Mouse (Mus musculus) megakaryocyte, embryonic 14.5 days (primary cell): ENCODE data around the gene Msrb1. TPM values are rescaled to one million over a fixed set of nuclear protein-coding genes. Genes with fewer than 3 reads are reported as not detected.

Source experiments
- H3K27me3 ChIP-seq: replicated peaks from 2 replicates; pipeline ENCODE3; 2012; ENCODE audit warnings: inconsistent platforms
- H3K36me3 ChIP-seq: replicated peaks from 2 replicates; pipeline ENCODE3; 2012; ENCODE audit warnings: low read length, inconsistent platforms, mixed read lengths
- H3K4me1 ChIP-seq: 2 replicates; pipeline ENCODE4 v1.6.1; 2012; ENCODE audit warnings: inconsistent platforms
- H3K4me3 ChIP-seq: replicated peaks from 2 replicates; pipeline ENCODE3; 2012; ENCODE audit warnings: moderate library complexity, mild to moderate bottlenecking, inconsistent platforms
- H3K9me3 ChIP-seq: 2 replicates; pipeline ENCODE4 v1.6.1; 2012; ENCODE audit warnings: inconsistent platforms
- FLI1 ChIP-seq: IDR thresholded peaks from 2 replicates; pipeline ENCODE4 v1.6.1; 2012; ENCODE audit warnings: low read length, inconsistent platforms, mixed read lengths
- GATA1 ChIP-seq: IDR thresholded peaks from 3 replicates; pipeline ENCODE4 v1.6.1; 2012; ENCODE audit warnings: mixed read lengths, low read length, inconsistent platforms, borderline replicate concordance
- polyA plus RNA-seq: library from polyadenylated mRNA; stranded (reverse); fragments of >175 nt; gene quantifications from 2 replicates; pipeline ENCODE4 v1.2.3, GENCODE M21; 2012; ENCODE audit warnings: low replicate concordance; ENCODE audit not compliant: insufficient read depth

Gene Msrb1
- polyA plus RNA-seq, 1 experiment: 40.5 TPM

- H3K36me3 ChIP-seq: no peaks in the 10 kb centered on the region
- peaks cover 55% of the 10 kb centered on the region for H3K4me1 ChIP-seq
- peaks cover 80% of the 10 kb centered on the region for H3K27me3 ChIP-seq
- no peak for TF ChIP-seq GATA1
- no peak for TF ChIP-seq FLI1
- H3K4me3 ChIP-seq: peak overlapping the region; percentile 56
- H3K9me3 ChIP-seq: no peaks in the 10 kb centered on the region
Measured at GRCm38 (mm10) chr17:24765016-24765905, 28.8 kb downstream of the Msrb1 start.

- Histone ChIP-seq H3K4me3 (no peak overlapping the region), H3K4me1 (peaks cover 55% of the 10 kb centered on the region), H3K36me3 (no peaks in the 10 kb centered on the region), H3K9me3 (no peaks in the 10 kb centered on the region), H3K27me3 (peaks cover 69% of the 10 kb centered on the region)
- no peak for TF ChIP-seq FLI1
- no peak for TF ChIP-seq GATA1
Measured at GRCm38 (mm10) chr17:24766266-24766875, 29.9 kb downstream of the Msrb1 start.

- Histone ChIP-seq H3K4me3 (no peak overlapping the region), H3K4me1 (peaks cover 44% of the 10 kb centered on the region), H3K27me3 (peaks cover 61% of the 10 kb centered on the region), H3K9me3 (peaks cover 4% of the 10 kb centered on the region; the same call in 1 of the 2 replicates), H3K36me3 (no peaks in the 10 kb centered on the region)
- TF ChIP-seq GATA1 (no peak), FLI1 (no peak)
Measured at GRCm38 (mm10) chr17:24769146-24769545, 32.7 kb downstream of the Msrb1 start.

- peaks cover 16% of the 10 kb centered on the region for H3K4me1 ChIP-seq
- no peak for TF ChIP-seq FLI1
- TF ChIP-seq GATA1: no peak
Measured at GRCm38 (mm10) chr17:24773241-24773640, 36.8 kb downstream of the Msrb1 start.

GRCm38 (mm10) chr17:24775173-24775572 lies 38.7 kb downstream of the Msrb1 start:
- Histone ChIP-seq H3K4me3 (no peak overlapping the region), H3K36me3 (no peaks in the 10 kb centered on the region), H3K27me3 (peaks cover 28% of the 10 kb centered on the region), H3K4me1 (peaks cover 8% of the 10 kb centered on the region), H3K9me3 (peaks cover 4% of the 10 kb centered on the region; the same call in 1 of the 2 replicates)
- no peak for TF ChIP-seq GATA1

More at GRCm38 (mm10) chr17:24773241-24773640, 36.8 kb downstream of the Msrb1 start:
- H3K36me3 ChIP-seq: no peaks in the 10 kb centered on the region
- H3K27me3 ChIP-seq: peaks cover 37% of the 10 kb centered on the region
- no peak overlapping the region for H3K4me3 ChIP-seq
- H3K9me3 ChIP-seq: peaks cover 4% of the 10 kb centered on the region; the same call in 1 of the 2 replicates

GRCm38 (mm10) chr17:24777073-24777472 lies 40.6 kb downstream of the Msrb1 start:
- peaks cover 8% of the 10 kb centered on the region for H3K4me1 ChIP-seq
- peaks cover 4% of the 10 kb centered on the region; the same call in 1 of the 2 replicates for H3K9me3 ChIP-seq
- no peaks in the 10 kb centered on the region for H3K36me3 ChIP-seq
- no peak overlapping the region for H3K4me3 ChIP-seq
- H3K27me3 ChIP-seq: peaks cover 28% of the 10 kb centered on the region
- TF ChIP-seq FLI1: no peak
- no peak for TF ChIP-seq GATA1

GRCm38 (mm10) chr17:24780821-24781220 lies 44.4 kb downstream of the Msrb1 start:
- Histone ChIP-seq H3K4me3 (no peak overlapping the region), H3K4me1 (peaks cover 8% of the 10 kb centered on the region), H3K9me3 (no peaks in the 10 kb centered on the region), H3K36me3 (no peaks in the 10 kb centered on the region), H3K27me3 (peaks cover 7% of the 10 kb centered on the region)
- TF ChIP-seq GATA1 (no peak), FLI1 (no peak)

- Histone ChIP-seq H3K4me3 (no peak overlapping the region), H3K27me3 (peaks cover 22% of the 10 kb centered on the region)
- TF ChIP-seq FLI1 (no peak), GATA1 (no peak)
Measured at GRCm38 (mm10) chr17:24792190-24792589, 55.7 kb downstream of the Msrb1 start.

More at GRCm38 (mm10) chr17:24792190-24792589, 55.7 kb downstream of the Msrb1 start:
- Histone ChIP-seq H3K36me3 (no peaks in the 10 kb centered on the region), H3K9me3 (no peaks in the 10 kb centered on the region), H3K4me1 (peaks cover 3% of the 10 kb centered on the region)

Other genes with a start within 250 kb of the Msrb1 start
- gene Caskin1, start 248.0 kb upstream of the Msrb1 start, polyA plus RNA-seq: not detected in 2 replicates
- 122 and 123 TPM in 2 replicates for gene Traf7, start 208.7 kb upstream of the Msrb1 start, polyA plus RNA-seq
- gene Rab26, start 202.4 kb upstream of the Msrb1 start, polyA plus RNA-seq: not detected in 2 replicates
- 3.5 and 5.6 TPM in 2 replicates for gene Pkd1, start 186.8 kb upstream of the Msrb1 start, polyA plus RNA-seq
- 26.7 and 30.6 TPM in 2 replicates for gene Tsc2, start 104.0 kb upstream of the Msrb1 start, polyA plus RNA-seq
- 8.2 TPM in 1 of 2 replicates, not detected in the other for gene Nthl1, start 104.0 kb upstream of the Msrb1 start, polyA plus RNA-seq
- 0.85 TPM in 1 of 2 replicates, not detected in the other for gene Slc9a3r2, start 86.3 kb upstream of the Msrb1 start, polyA plus RNA-seq
- 1.1 TPM in 1 of 2 replicates, not detected in the other for gene Npw, start 78.2 kb upstream of the Msrb1 start, polyA plus RNA-seq
- gene Zfp598, start 67.0 kb upstream of the Msrb1 start, polyA plus RNA-seq: 45.3 and 55.8 TPM in 2 replicates
- gene Syngr3, start 46.7 kb upstream of the Msrb1 start, polyA plus RNA-seq: 0.04 TPM in 1 of 2 replicates, not detected in the other
- 47.3 and 53.9 TPM in 2 replicates for gene Gfer, start 40.5 kb upstream of the Msrb1 start, polyA plus RNA-seq
- 1.5 and 2.1 TPM in 2 replicates for gene Noxo1, start 40.4 kb upstream of the Msrb1 start, polyA plus RNA-seq
- gene Tbl3, start 29.0 kb upstream of the Msrb1 start, polyA plus RNA-seq: 16.6 and 17.1 TPM in 2 replicates
- gene Rnf151, start 18.6 kb upstream of the Msrb1 start, polyA plus RNA-seq: 0.74 TPM in 1 of 2 replicates, not detected in the other
- gene Rps2, start 18.5 kb upstream of the Msrb1 start, polyA plus RNA-seq: 653 and 1,069 TPM in 2 replicates
- gene Ndufb10, start 12.2 kb upstream of the Msrb1 start, polyA plus RNA-seq: 519 and 729 TPM in 2 replicates
- gene Rpl3l, start 8.8 kb upstream of the Msrb1 start, polyA plus RNA-seq: 0.35 TPM in 1 of 2 replicates, not detected in the other
- not detected in 2 replicates for gene Hs3st6, start 16.3 kb downstream of the Msrb1 start, polyA plus RNA-seq
- gene Meiob, start 67.6 kb downstream of the Msrb1 start, polyA plus RNA-seq: not detected in 2 replicates
- gene Hagh, start 103.5 kb downstream of the Msrb1 start, polyA plus RNA-seq: 7.5 and 29.1 TPM in 2 replicates
- gene Fahd1, start 113.7 kb downstream of the Msrb1 start, polyA plus RNA-seq: 2.0 and 2.8 TPM in 2 replicates
- 0.25 TPM in 1 of 2 replicates, not detected in the other for gene Igfals, start 129.4 kb downstream of the Msrb1 start, polyA plus RNA-seq
- 58.9 and 67.0 TPM in 2 replicates for gene Nubp2, start 149.7 kb downstream of the Msrb1 start, polyA plus RNA-seq
- 18.7 and 57.4 TPM in 2 replicates for gene Spsb3, start 150.0 kb downstream of the Msrb1 start, polyA plus RNA-seq
- gene Eme2, start 158.4 kb downstream of the Msrb1 start, polyA plus RNA-seq: 5.8 and 10.0 TPM in 2 replicates
- 75.3 and 168 TPM in 2 replicates for gene Mrps34, start 158.5 kb downstream of the Msrb1 start, polyA plus RNA-seq
- gene Nme3, start 159.9 kb downstream of the Msrb1 start, polyA plus RNA-seq: 18.4 TPM in 1 of 2 replicates, not detected in the other
- gene Mapk8ip3, start 200.3 kb downstream of the Msrb1 start, polyA plus RNA-seq: 20.5 and 36.6 TPM in 2 replicates
- gene Jpt2, start 224.0 kb downstream of the Msrb1 start, polyA plus RNA-seq: 3.5 and 8.6 TPM in 2 replicates